Mouse (Mus musculus): ENCODE data around the gene Nmi. TPM values are rescaled to one million over a fixed set of nuclear protein-coding genes. Genes with fewer than 3 reads are reported as not detected.
A peak's percentile ranks its signal among the peaks of the same experiment; 100 is the strongest.
"Not testable (repeated sequence)": the region's sequence is repeated elsewhere in the genome, so short reads cannot be mapped to it uniquely, and the experiment has no call there.

Nmi gene
- 2.2 and 3.5 TPM in 2 replicates for polyA plus RNA-seq (2012; rRNA removed)

GRCm38 (mm10) chr2:51973410-51973968 is at the start of gene Nmi:
Gene Nmi (minus strand): TSS chr2:51973494.
- TF ChIP-seq POLR2A (IDR thresholded peaks at IDR 0.05; ENCODE audit: borderline replicate concordance, extremely low read depth, insufficient read depth, insufficient read length, poor library complexity, severe bottlenecking): no peak
- TF ChIP-seq CTCF (IDR thresholded peaks at IDR 0.05; ENCODE audit: borderline replicate concordance, extremely low read depth, insufficient read depth, insufficient read length): no peak
- DNase-seq (ENCODE audit: low read depth): peak; percentile 63

- TF ChIP-seq POLR2A (IDR thresholded peaks at IDR 0.05; ENCODE audit: borderline replicate concordance, extremely low read depth, insufficient read depth, insufficient read length, poor library complexity, severe bottlenecking): no peak
- no peak for TF ChIP-seq CTCF (IDR thresholded peaks at IDR 0.05; ENCODE audit: borderline replicate concordance, extremely low read depth, insufficient read depth, insufficient read length)
- DNase-seq (ENCODE audit: low read depth): no peak
Measured at GRCm38 (mm10) chr2:52016361-52016760, 43.1 kb upstream of the Nmi start.

- peak; percentile 11 for DNase-seq (ENCODE audit: low read depth)
Measured at GRCm38 (mm10) chr2:52013306-52013820, 40.1 kb upstream of the Nmi start.

GRCm38 (mm10) chr2:52011820-52012219 is 38.5 kb upstream of the Nmi start:
- not testable (repeated sequence) for DNase-seq (ENCODE audit: low read depth)

More at GRCm38 (mm10) chr2:52013306-52013820, 40.1 kb upstream of the Nmi start:
- TF ChIP-seq POLR2A (IDR thresholded peaks at IDR 0.05; ENCODE audit: borderline replicate concordance, extremely low read depth, insufficient read depth, insufficient read length, poor library complexity, severe bottlenecking): no peak
- TF ChIP-seq CTCF (IDR thresholded peaks at IDR 0.05; ENCODE audit: borderline replicate concordance, extremely low read depth, insufficient read depth, insufficient read length): no peak

GRCm38 (mm10) chr2:52006380-52006779 is 33.1 kb upstream of the Nmi start:
- DNase-seq (ENCODE audit: low read depth): no peak
- no peak for TF ChIP-seq POLR2A (IDR thresholded peaks at IDR 0.05; ENCODE audit: borderline replicate concordance, extremely low read depth, insufficient read depth, insufficient read length, poor library complexity, severe bottlenecking)
- no peak for TF ChIP-seq CTCF (IDR thresholded peaks at IDR 0.05; ENCODE audit: borderline replicate concordance, extremely low read depth, insufficient read depth, insufficient read length)

- not testable (repeated sequence) for DNase-seq (ENCODE audit: low read depth)
Measured at GRCm38 (mm10) chr2:52002299-52002698, 29.0 kb upstream of the Nmi start.

- no peak for DNase-seq (ENCODE audit: low read depth)
Measured at GRCm38 (mm10) chr2:52001521-52001920, 28.2 kb upstream of the Nmi start.

GRCm38 (mm10) chr2:51999996-52000395 is 26.7 kb upstream of the Nmi start:
- TF ChIP-seq CTCF (IDR thresholded peaks at IDR 0.05; ENCODE audit: borderline replicate concordance, extremely low read depth, insufficient read depth, insufficient read length) (no peak), POLR2A (IDR thresholded peaks at IDR 0.05; ENCODE audit: borderline replicate concordance, extremely low read depth, insufficient read depth, insufficient read length, poor library complexity, severe bottlenecking) (no peak)
- DNase-seq (ENCODE audit: low read depth): no peak

More at GRCm38 (mm10) chr2:52001521-52001920, 28.2 kb upstream of the Nmi start:
- no peak for TF ChIP-seq POLR2A (IDR thresholded peaks at IDR 0.05; ENCODE audit: borderline replicate concordance, extremely low read depth, insufficient read depth, insufficient read length, poor library complexity, severe bottlenecking)
- TF ChIP-seq CTCF (IDR thresholded peaks at IDR 0.05; ENCODE audit: borderline replicate concordance, extremely low read depth, insufficient read depth, insufficient read length): no peak

- TF ChIP-seq CTCF (IDR thresholded peaks at IDR 0.05; ENCODE audit: borderline replicate concordance, extremely low read depth, insufficient read depth, insufficient read length): no peak
- TF ChIP-seq POLR2A (IDR thresholded peaks at IDR 0.05; ENCODE audit: borderline replicate concordance, extremely low read depth, insufficient read depth, insufficient read length, poor library complexity, severe bottlenecking): no peak
- no peak for DNase-seq (ENCODE audit: low read depth)
Measured at GRCm38 (mm10) chr2:51991447-51991846, 18.2 kb upstream of the Nmi start.

- TF ChIP-seq POLR2A (IDR thresholded peaks at IDR 0.05; ENCODE audit: borderline replicate concordance, extremely low read depth, insufficient read depth, insufficient read length, poor library complexity, severe bottlenecking) (no peak), CTCF (IDR thresholded peaks at IDR 0.05; ENCODE audit: borderline replicate concordance, extremely low read depth, insufficient read depth, insufficient read length) (no peak)
- DNase-seq (ENCODE audit: low read depth): no peak
Measured at GRCm38 (mm10) chr2:51989559-51989958, 16.3 kb upstream of the Nmi start.

- no peak for TF ChIP-seq POLR2A (IDR thresholded peaks at IDR 0.05; ENCODE audit: borderline replicate concordance, extremely low read depth, insufficient read depth, insufficient read length, poor library complexity, severe bottlenecking)
- TF ChIP-seq CTCF (IDR thresholded peaks at IDR 0.05; ENCODE audit: borderline replicate concordance, extremely low read depth, insufficient read depth, insufficient read length): no peak
- DNase-seq (ENCODE audit: low read depth): no peak
Measured at GRCm38 (mm10) chr2:51986695-51987094, 13.4 kb upstream of the Nmi start.

GRCm38 (mm10) chr2:51986157-51986556 is 12.9 kb upstream of the Nmi start:
- TF ChIP-seq CTCF (IDR thresholded peaks at IDR 0.05; ENCODE audit: borderline replicate concordance, extremely low read depth, insufficient read depth, insufficient read length): no peak
- no peak for TF ChIP-seq POLR2A (IDR thresholded peaks at IDR 0.05; ENCODE audit: borderline replicate concordance, extremely low read depth, insufficient read depth, insufficient read length, poor library complexity, severe bottlenecking)
- DNase-seq (ENCODE audit: low read depth): no peak
